Mouse (Mus musculus): ENCODE data around the gene Xkr8.

- no peak for TF ChIP-seq CTCF (IDR thresholded peaks at IDR 0.05; ENCODE audit: insufficient read depth, low read depth, low read length)
- no peak for TF ChIP-seq POLR2A (IDR thresholded peaks at IDR 0.05; ENCODE audit: insufficient read depth, low read depth, low read length)
Observed at GRCm38 (mm10) chr4:132771776-132772175, 39.4 kb upstream of the Xkr8 start.
